Mouse (Mus musculus) cerebral cortex, adult 2 months (tissue): Measurements from ENCODE around the gene Rad17.

ENCODE experiments used
- WGBS: fragments of 180-500 bp; shearing (Covaris S2); methylation state at CpG from one replicate; pipeline ENCODE4 v1.1.7; 2018; 5-methylcytosine and 5-hydroxymethylcytosine counted together

Rad17 gene

GRCm38 (mm10) chr13:100616181-100617087 lies 34.4 kb downstream of the Rad17 start, which contains the start of gene Marveld2:
TSS of gene Marveld2 (minus strand) at chr13:100616971.
- WGBS = 13% methylated on average over 77 of the region's 77 CpGs

DNA sequence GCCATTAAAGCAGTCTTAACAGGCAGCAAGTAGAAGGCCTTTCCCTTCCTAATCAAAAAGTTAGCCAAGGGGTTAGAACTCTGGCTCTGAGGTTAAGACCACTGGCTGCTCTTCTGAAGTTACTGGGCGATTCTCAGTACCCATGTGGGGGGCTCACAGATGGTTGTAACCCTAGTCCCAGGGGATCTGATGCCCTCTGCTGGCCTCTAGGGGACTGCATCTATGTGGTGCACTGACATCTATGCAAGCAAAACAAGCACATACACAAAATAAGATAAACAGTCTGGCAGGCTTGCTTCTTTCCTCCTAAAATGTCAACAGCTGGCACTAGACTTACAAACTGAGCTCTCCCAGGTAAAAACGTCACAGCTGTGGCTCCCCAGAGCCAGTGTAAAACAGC lies 37.9 kb downstream of the Rad17 start:
- WGBS = 56% methylated on average over 2 of the region's 2 CpGs

DNA sequence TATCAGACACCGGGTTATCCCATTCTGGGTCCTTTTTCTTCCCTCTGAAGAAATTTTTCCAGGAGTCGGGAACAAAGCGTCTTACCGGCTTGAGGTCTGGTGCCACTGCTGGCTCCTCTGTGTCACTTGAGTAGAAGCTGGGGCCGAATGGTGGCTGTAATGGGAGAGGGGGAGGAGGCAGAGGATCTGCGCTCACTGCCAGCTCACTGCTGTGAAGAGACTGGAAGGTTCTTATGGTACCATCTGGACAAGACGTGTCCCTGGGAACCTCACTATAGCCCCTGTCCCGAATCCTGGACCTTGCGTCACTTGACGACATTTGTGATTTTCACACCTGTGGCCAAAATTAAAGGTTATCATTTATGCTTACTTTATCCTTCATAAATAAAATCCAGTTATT lies 38.6 kb downstream of the Rad17 start:
- WGBS = 91% methylated on average over 10 of the region's 10 CpGs

GRCm38 (mm10) chr13:100611266-100611665 lies 39.6 kb downstream of the Rad17 start:
- WGBS = 94% methylated on average over 13 of the region's 13 CpGs

DNA sequence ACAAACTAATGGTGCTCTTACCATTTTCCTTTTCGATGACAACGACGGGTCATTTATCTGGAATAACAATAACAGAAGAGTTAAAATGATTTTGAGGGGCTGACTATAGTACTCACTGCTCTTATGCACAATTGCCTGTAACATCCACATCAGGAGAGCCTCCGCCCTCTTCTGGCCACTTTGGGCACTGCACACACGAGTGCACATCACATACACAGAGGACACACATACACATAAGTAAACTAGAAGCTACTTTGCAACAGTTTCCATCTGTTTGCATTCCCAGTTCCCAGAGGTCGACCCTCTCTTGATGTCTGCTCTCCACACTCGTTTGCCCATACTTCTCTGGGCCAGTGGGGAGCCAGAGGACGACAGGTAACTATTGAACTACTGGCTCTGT lies 43.1 kb downstream of the Rad17 start:
- 90% methylated on average over 8 of the region's 8 CpGs for WGBS

DNA sequence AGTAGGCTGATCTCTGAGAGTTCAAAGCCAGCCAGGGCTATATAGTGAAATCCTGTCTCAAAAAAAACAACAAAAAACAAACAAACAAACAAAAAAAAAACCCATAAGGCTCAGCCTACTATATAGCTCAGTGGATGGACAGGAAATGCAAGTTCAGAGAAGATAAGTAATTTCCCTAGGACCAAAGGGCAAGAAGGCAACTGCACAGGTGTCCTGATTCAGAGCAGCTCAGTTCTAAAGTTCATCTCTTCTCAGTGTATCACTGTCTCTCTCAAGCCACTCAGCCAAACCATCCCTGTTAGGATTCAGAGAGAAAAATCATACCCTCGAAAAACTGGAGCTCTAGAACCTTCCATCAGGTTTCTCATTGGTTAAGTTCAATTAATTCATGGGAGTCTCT lies 45.0 kb downstream of the Rad17 start:
- WGBS = 80% methylated on average over 1 of the region's 1 CpGs

DNA sequence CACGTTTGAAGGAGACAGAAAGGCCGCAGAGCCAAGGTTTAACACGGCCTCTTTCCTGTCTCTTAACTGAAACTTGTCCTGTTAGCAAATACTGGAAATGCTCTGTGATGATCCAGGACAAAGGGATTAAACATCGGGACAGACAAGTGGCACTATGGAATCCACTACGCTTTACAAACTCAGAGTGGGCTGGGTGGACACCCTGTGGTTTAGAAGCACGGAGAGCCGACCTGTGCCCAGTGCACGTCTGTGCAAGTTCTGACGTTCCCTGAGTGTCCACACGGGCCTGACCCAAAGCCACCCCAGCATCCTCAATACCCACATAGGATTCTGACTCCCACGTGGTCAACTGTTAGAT lies 47.1 kb downstream of the Rad17 start:
- 89% methylated on average over 11 of the region's 11 CpGs for WGBS

GRCm38 (mm10) chr13:100603031-100603737 lies 47.7 kb downstream of the Rad17 start:
- 91% methylated on average over 10 of the region's 10 CpGs for WGBS

DNA sequence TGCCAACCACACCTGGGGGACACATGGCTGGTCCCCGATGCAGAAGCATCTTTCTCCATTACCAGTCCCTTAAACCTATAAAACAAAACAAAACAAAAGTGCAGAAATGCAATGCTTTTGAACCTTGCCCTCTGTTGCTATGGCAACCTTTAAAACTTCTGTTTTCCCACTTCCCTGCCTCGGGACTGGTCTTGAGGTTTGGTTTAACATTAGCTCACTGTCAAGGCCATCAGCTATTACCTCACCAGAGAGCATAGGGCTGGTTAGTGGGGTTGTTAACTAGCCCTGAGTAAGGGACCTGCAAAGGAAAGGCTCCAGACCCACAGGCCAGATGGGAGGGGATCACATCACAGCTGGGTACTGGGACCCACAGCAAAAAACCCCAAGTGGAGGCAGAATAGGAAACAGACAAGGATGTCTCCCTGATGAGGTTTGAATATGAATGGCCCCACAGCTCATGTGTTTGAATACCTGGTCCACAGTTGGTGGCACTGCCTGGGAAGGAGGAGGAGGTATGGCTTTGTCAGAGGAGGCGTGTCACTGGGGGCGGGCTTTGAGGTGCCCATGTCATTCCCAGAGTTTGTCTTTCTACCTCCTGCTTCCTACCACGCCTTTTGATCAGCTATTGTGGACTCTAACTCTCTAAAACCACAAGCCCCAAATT lies 48.5 kb downstream of the Rad17 start:
- 80% methylated on average over 5 of the region's 5 CpGs for WGBS

GRCm38 (mm10) chr13:100601034-100601433 lies 49.8 kb downstream of the Rad17 start:
- WGBS = 70% methylated on average over 8 of the region's 8 CpGs

DNA sequence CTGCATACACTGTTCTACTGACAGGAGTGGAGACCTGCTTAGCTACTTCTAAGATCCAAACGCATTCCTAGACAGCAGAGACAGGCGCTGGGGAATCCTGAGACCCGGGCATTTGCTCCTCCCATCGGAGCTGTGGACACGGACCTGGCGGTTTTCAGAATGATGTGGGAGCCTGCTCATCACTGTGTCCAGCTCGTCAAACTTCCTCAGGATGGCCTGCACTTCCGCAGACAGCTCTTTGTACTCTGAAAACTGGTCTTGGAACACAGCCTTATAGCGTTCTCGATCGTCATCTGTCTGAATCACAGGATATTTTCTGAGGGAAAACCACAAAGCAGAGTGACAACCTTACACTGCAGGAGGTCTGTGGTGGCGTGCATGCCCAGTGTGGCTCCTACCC lies 50.5 kb downstream of the Rad17 start:
- WGBS = 77% methylated on average over 12 of the region's 12 CpGs

GRCm38 (mm10) chr13:100597284-100597683 lies 53.6 kb downstream of the Rad17 start:
- WGBS = 89% methylated on average over 9 of the region's 9 CpGs

- WGBS = 87% methylated on average over 3 of the region's 3 CpGs
These were observed 55.3 kb downstream of the Rad17 start for GRCm38 (mm10) chr13:100595552-100595885.

DNA sequence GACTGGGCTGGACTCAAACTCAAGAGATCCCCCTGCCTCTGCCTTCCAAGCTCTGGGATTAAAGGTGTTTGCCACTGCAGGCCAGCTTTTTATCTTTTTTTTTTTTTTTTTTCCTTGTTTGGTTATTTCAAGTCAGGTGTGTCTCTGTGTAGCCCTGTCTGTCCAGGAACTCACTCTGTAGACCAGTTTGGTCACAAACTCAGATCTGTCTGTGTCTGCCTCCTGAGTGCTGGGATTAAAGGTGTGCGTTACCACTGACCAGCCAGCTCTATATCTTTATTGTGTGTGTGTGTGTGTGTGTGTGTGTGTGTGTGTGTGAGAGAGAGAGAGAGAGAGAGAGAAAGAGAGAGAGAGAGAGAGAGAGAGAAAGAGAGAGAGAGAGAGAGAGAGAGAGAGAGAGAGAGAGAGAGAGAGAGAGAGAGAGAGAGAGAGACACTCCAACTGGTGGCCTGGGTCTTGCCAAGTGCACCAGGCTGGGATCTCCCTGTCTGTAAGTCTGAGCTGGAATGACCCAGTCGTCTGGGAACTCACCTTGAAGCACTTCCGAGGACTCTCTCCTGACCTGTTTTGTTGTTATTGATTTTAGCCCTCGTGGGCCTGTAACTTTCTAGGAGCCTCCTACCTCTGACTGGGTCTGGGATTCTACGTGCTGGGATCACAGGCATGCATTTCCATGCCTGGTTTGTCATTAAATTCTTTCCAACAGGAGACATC lies 55.9 kb downstream of the Rad17 start:
- WGBS = 86% methylated on average over 5 of the region's 5 CpGs

- WGBS = 56% methylated on average over 13 of the region's 17 CpGs
These were observed 56.6 kb downstream of the Rad17 start for GRCm38 (mm10) chr13:100594041-100594792.

DNA sequence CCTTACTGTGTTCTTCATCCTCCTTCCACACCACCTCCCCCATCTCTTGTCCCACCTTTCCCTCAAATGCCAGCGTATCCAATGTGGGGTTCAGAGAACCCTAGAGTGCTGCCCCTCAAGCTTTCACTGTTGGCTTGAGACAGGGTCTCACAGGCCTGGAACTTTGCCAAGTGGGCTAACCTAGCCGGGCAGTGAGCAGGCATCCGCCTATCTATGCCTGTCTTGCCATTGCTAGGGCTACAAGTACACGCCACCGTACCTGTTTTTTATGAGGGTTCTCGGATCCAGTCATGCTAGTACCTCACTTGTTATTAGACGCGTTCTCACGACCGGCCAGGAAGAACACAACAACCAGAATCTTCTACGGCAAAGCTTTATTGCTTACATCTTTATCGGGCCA lies 62.2 kb downstream of the Rad17 start:
- 78% methylated on average over 12 of the region's 12 CpGs for WGBS

- WGBS = 53% methylated on average over 6 of the region's 6 CpGs
These were observed 68.7 kb downstream of the Rad17 start for GRCm38 (mm10) chr13:100582144-100582543.

DNA sequence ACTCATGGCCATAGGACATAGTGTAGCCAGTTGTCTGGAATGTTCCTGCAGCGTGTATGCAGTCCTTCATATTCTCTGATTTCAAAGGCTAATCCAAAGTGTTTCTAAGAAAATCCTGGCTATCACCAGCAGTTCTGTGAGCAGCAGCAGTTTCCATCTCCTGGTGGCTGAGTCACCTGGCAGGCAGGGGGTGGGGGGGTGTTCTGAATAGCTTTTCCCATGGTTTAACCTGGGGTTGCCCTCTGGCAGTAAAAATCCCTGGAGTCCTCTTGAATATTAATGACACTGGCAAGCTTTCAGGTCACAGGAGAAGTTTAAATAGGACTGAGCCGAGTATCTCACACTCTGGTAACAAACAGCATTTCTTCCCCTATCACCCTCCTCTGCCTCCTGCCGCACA lies 69.2 kb downstream of the Rad17 start:
- WGBS = 43% methylated on average over 3 of the region's 3 CpGs

DNA sequence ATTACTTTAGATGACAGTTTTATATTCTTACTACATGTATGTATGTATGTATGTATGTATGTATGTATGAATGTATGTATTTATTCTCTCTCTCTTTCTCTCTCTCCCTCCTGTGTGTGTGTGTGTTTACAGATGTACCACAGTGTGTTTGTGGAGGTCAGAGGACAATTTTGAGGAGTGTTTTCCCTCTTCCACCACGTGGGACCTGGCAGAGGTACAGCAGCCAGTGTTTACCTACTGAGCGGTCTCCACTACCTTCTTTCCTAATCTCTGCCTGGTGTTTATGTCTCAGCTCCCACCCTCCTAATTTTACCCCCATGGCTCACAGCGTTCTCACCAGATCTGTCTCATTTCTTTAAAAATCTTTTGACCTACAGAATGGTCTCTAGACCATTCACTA lies 71.6 kb downstream of the Rad17 start:
- 54% methylated on average over 3 of the region's 3 CpGs for WGBS

DNA sequence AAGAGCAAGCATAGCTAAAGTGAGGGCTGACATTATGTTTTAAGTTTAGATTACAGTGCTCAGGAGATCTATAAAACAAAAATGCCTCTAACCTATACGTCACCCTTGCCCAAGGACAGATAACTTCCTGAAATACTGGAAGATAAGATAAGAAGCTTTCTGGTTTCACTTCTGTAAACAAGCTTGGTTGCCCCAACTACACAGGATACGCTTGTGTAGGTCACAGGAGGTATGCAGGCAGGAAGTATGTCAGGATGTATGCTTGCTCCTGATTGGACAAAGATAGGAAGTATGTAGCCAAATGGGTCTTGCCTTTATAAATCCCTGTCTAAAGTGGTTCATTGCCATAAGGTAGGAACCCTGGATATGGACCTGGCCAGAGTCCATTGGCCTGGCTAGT lies 74.9 kb downstream of the Rad17 start:
- 82% methylated on average over 2 of the region's 2 CpGs for WGBS

- 80% methylated on average over 2 of the region's 2 CpGs for WGBS
These were observed 80.1 kb downstream of the Rad17 start for GRCm38 (mm10) chr13:100570713-100571112.
